Mouse (Mus musculus): ENCODE data around the gene Tmed10. TPM values are rescaled to one million over a fixed set of nuclear protein-coding genes. Genes with fewer than 3 reads are reported as not detected.

Tmed10 gene
- 100 to 1,000 TPM; 112 to 123 TPM for total RNA-seq (2021)
- long read RNA-seq, experiment 1, transcript Tmed10-201 (5 exons, 1,482 nt), result major isoform, 80 of 142 reads
- long read RNA-seq, experiment 1, partial matches to known transcripts, result 0 of 142 reads
- long read RNA-seq, experiment 1, other reads (novel, unspliced or antisense), result 59 of 142 reads
- long read RNA-seq, experiment 2, transcript Tmed10-201 (5 exons, 1,482 nt), result major isoform, 97 of 188 reads
- long read RNA-seq, experiment 2, partial matches to known transcripts, result 0 of 188 reads
- long read RNA-seq, experiment 2, other reads (novel, unspliced or antisense), result 91 of 188 reads

GRCm38 (mm10) chr12:85374561-85375272 lies at the start of gene Tmed10:
Gene Tmed10, minus strand, starts transcription at chr12:85374847.
- Histone ChIP-seq H3K27ac (peak within 1 kb of the TSS; percentile 98), H3K4me3 (peak within 1 kb of the TSS; percentile 83)
- intact Hi-C loops (cut with DNase I), result loop anchor here (5.0 kb wide), 2 partner anchors 58 to 103 kb away; no protein-coding TSS in a partner anchor
- DNase-seq, result peak; percentile 93
- peak; percentile 2; the same call in 1 of the 2 replicates for TF ChIP-seq CTCF (IDR thresholded peaks at IDR 0.05)

GRCm38 (mm10) chr12:85423236-85423635 lies 48.6 kb upstream of the Tmed10 start:
- intact Hi-C loops (cut with DNase I), result loop anchor here (5.0 kb wide), 1 partner anchor 41 kb away; no protein-coding TSS in a partner anchor
- Histone ChIP-seq H3K4me3 (no peak overlapping the region), H3K27ac (no peak overlapping the region)
- DNase-seq, result no peak
- no peak for TF ChIP-seq CTCF (IDR thresholded peaks at IDR 0.05)

- TF ChIP-seq CTCF (IDR thresholded peaks at IDR 0.05), result no peak
- Histone ChIP-seq H3K4me3 (no peak overlapping the region), H3K27ac (no peak overlapping the region)
- DNase-seq, result no peak
- intact Hi-C loops (cut with DNase I), result loop anchor here (5.0 kb wide), 1 partner anchor 40 kb away; no protein-coding TSS in a partner anchor
These were observed 47.9 kb upstream of the Tmed10 start for GRCm38 (mm10) chr12:85422536-85422935.

DNA sequence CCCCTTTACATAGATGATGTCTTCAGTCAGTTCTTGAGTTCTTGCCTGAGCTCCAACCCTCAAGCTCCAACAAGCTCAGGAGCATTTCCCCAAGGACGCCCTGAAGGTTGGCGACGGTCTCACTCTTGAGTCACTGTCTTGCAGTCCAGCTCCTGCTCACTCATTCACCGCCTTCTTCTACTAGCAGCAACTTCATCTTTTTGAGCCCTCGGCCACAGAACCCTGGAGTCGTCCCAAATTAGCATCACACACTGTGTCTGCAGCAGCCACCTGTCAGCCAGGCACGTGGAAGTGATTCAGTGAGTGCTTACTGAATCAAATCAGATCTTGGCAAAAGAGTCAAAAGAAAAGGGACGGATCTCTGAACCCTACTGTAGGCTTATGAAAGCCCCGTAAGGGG lies 46.3 kb upstream of the Tmed10 start:
- intact Hi-C loops (cut with DNase I), result loop anchor here (5.0 kb wide), 1 partner anchor 39 kb away; no protein-coding TSS in a partner anchor
- Histone ChIP-seq H3K4me3 (no peak overlapping the region), H3K27ac (no peak overlapping the region)
- no peak for TF ChIP-seq CTCF (IDR thresholded peaks at IDR 0.05)
- no peak for DNase-seq

DNA sequence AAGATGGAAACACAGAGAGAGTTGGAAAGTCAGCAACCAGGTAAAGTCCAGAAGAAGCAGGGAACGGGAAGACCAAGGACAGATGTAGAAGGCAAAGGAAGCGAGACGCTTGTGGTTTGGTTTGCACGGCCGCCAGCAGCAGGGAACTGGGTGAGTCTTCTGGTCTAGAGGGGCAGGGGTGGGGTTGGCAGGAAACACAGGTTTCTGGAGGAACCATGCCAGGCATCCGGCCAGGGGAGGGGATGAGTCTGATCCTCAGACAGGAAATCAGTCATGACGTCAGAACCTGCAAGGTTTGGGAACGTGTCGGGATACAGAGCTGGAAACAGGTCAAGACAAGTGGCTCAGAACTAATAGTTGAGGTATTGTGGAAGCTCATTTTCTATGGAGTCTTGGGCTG lies 43.2 kb upstream of the Tmed10 start:
- intact Hi-C loops (cut with DNase I), result no loop called here
- no peak for DNase-seq
- no peak for TF ChIP-seq CTCF (IDR thresholded peaks at IDR 0.05)

GRCm38 (mm10) chr12:85416298-85416697 lies 41.7 kb upstream of the Tmed10 start:
- no peak for TF ChIP-seq CTCF (IDR thresholded peaks at IDR 0.05)
- intact Hi-C loops (cut with DNase I), result no loop called here
- Histone ChIP-seq H3K27ac (peak overlapping the region; percentile 83), H3K4me3 (no peak overlapping the region)
- no peak for DNase-seq

More for the DNA sequence above, 43.2 kb upstream of the Tmed10 start:
- Histone ChIP-seq H3K27ac (peak overlapping the region; percentile 17), H3K4me3 (no peak overlapping the region)

- no peak overlapping the region for H3K4me3 ChIP-seq
- peak overlapping the region; percentile 83 for H3K27ac ChIP-seq
- intact Hi-C loops (cut with DNase I), result no loop called here
- peak; percentile 63 for DNase-seq
- TF ChIP-seq CTCF (IDR thresholded peaks at IDR 0.05), result no peak
These were observed 41.2 kb upstream of the Tmed10 start for GRCm38 (mm10) chr12:85415876-85416275.

- H3K27ac ChIP-seq, result no peak overlapping the region
- no peak for TF ChIP-seq CTCF (IDR thresholded peaks at IDR 0.05)
- no peak for DNase-seq
- intact Hi-C loops (cut with DNase I), result no loop called here
- H3K4me3 ChIP-seq, result no peak overlapping the region
These were observed 36.5 kb upstream of the Tmed10 start for GRCm38 (mm10) chr12:85411136-85411535.

DNA sequence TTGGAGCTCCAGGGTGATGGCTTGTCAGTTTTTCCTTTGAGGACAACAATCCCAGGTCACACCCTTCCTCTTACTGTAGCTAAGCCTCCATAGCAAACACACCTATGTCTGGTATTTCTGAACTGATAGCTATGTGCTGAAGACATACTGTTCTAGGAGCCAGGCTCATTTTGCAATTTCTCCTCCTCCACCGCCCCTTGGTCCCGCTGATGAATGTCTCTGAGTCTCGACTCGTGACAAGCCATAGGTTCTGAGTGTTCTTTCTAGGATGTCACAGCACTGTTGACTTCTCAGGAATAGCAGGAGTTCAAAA lies 23.3 kb upstream of the Tmed10 start:
- no peak for TF ChIP-seq CTCF (IDR thresholded peaks at IDR 0.05)
- DNase-seq, result no peak
- intact Hi-C loops (cut with DNase I), result no loop called here

DNA sequence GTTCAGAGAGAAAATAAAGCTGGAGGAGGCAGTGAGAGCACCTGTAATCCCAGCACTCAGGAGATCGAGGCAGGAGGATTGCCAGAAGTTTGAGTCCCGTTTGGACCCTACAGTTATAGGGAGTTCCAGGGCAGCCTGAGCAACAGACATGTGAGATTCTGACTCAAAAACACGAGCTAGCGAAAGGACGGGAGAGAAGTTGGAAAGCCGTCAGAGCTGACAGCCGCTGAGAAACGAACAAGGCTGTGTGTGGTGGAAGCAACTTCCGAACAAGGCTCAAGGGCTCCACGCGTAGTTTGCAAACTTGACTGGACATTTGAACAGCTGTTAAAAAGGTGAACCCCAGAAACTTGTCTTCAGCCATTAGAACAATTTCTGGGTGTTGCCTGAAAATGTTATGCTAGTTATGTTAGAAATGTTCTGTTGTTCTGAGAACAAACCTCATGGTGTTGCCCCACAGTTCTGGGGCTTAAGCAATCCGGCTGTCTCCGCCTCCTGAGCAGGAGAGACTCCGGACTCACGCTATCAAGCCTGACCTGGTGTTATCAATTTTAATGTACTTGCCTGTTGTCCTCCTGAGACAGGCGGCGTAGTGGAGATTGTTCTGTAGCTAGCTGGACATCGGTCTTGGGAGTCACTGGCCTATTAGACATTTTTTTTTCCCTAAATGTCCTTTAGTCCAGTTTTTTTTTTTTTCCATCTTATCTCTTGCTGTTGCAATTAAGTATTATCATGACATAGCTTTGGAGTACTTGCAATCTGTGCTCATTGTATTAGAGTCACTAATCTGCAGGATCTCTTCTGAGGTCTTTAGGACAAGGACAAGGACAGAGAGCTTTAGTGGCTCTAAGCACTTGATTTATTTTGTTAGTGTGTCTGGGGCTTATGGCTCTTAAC lies 22.7 kb upstream of the Tmed10 start:
- Histone ChIP-seq H3K4me3 (0 out of 2 replicates have a peak overlapping the region, but pooled peaks have one; percentile 13), H3K27ac (peak overlapping the region; percentile 54)
- no peak for DNase-seq
- intact Hi-C loops (cut with DNase I), result no loop called here
- no peak for TF ChIP-seq CTCF (IDR thresholded peaks at IDR 0.05)

More for the DNA sequence above, 23.3 kb upstream of the Tmed10 start:
- no peak overlapping the region for H3K27ac ChIP-seq
- H3K4me3 ChIP-seq, result no peak overlapping the region

DNA sequence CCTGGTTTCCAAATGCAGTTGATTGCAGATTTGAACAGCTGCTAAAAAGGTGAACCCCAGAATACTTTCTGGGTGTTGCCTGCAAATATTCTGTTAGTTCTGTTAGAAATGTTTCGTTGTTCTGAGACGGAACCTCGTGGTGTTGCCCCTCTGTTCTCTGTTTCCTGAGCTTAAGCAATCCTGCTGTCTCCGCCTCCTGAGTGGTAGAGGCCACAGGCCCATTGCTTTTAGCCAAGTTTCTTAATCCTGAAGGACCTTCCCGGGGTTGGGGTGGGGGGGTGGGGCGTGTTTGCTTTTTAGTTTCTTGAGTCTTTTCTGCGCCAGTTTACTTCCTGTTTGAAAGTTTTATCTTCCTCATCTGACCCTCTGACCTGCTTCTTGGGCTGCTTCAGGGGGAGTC lies 19.3 kb upstream of the Tmed10 start:
- intact Hi-C loops (cut with DNase I), result no loop called here
- Histone ChIP-seq H3K27ac (peak overlapping the region; percentile 38), H3K4me3 (no peak overlapping the region)
- no peak for DNase-seq
- no peak for TF ChIP-seq CTCF (IDR thresholded peaks at IDR 0.05)

GRCm38 (mm10) chr12:85393526-85393925 lies 18.9 kb upstream of the Tmed10 start:
- Histone ChIP-seq H3K4me3 (no peak overlapping the region), H3K27ac (peak overlapping the region; percentile 38; the same call in 1 of the 2 replicates)
- no peak for TF ChIP-seq CTCF (IDR thresholded peaks at IDR 0.05)
- intact Hi-C loops (cut with DNase I), result no loop called here
- DNase-seq, result no peak

Measured in gastrocnemius, adult 2 months (tissue).